Mouse (Mus musculus) ES-E14 (cell line): ENCODE data around the gene Pxmp4. TPM values are rescaled to one million over a fixed set of nuclear protein-coding genes. Genes with fewer than 3 reads are reported as not detected.
A peak's percentile ranks its signal among the peaks of the same experiment; 100 is the strongest.

ENCODE experiments used
- DNase-seq: peaks from one replicate; pipeline ENCODE4 v3.0.0-alpha.2; 2013; ENCODE audit warnings: low read depth, low spot score
- H3K27ac ChIP-seq: 2 replicates; pipeline ENCODE4 v1.5.1; 2012; ENCODE audit warnings: low read depth, mild to moderate bottlenecking, low read length, moderate library complexity, mixed read lengths; ENCODE audit not compliant: poor library complexity, insufficient read depth, severe bottlenecking
- H3K36me3 ChIP-seq: 2 replicates; pipeline ENCODE4 v1.6.1; 2012; ENCODE audit warnings: mild to moderate bottlenecking, low read length, moderate library complexity, mixed read lengths; ENCODE audit not compliant: control insufficient read depth, poor library complexity, insufficient read depth, severe bottlenecking
- H3K4me1 ChIP-seq, 2 experiments: fragments of 150-350 bp in 1 of 2; sonication (generic) in 1 of 2; 2 replicates each; pipeline ENCODE4 v1.6.1; 2012; ENCODE audit warnings: low read length in 2 of 2, mild to moderate bottlenecking in 1 of 2, mixed read lengths in 1 of 2; ENCODE audit not compliant: control insufficient read depth in 2 of 2, insufficient read depth in 2 of 2, poor library complexity in 1 of 2
- H3K4me3 ChIP-seq, 2 experiments: fragments of 150-350 bp in 1 of 2; sonication (generic) in 1 of 2; 2 replicates each; pipeline ENCODE4 v1.5.1; 2012; ENCODE audit warnings: low read length in 2 of 2, low read depth in 1 of 2, mild to moderate bottlenecking in 1 of 2, mixed read lengths in 1 of 2; ENCODE audit not compliant: insufficient read depth in 1 of 2, poor library complexity in 1 of 2, severe bottlenecking in 1 of 2
- H3K9ac ChIP-seq: 2 replicates; pipeline ENCODE4 v1.6.1; 2012; ENCODE audit warnings: low read depth, mild to moderate bottlenecking, low read length, mixed read lengths; ENCODE audit not compliant: poor library complexity, insufficient read depth, severe bottlenecking
- H3K9me3 ChIP-seq: fragments of 150-350 bp; sonication (generic); 2 replicates; pipeline ENCODE4 v1.6.1; 2012; ENCODE audit warnings: low read depth, mild to moderate bottlenecking, low read length; ENCODE audit not compliant: control insufficient read depth, insufficient read depth
- CHD2 ChIP-seq: IDR thresholded peaks from 2 replicates; pipeline ENCODE4 v1.6.1; 2014; ENCODE audit warnings: mild to moderate bottlenecking, low read depth, low read length, inconsistent platforms
- HCFC1 ChIP-seq: IDR thresholded peaks from 2 replicates; pipeline ENCODE4 v1.6.1; 2012; ENCODE audit warnings: low read length, inconsistent platforms, borderline replicate concordance; ENCODE audit not compliant: insufficient read depth
- MAFK ChIP-seq: IDR thresholded peaks from 2 replicates; pipeline ENCODE4 v1.6.1; 2014; ENCODE audit warnings: mild to moderate bottlenecking, low read depth, low read length, inconsistent platforms; ENCODE audit not compliant: insufficient read depth
- ZC3H11A ChIP-seq: IDR thresholded peaks from 2 replicates; pipeline ENCODE4 v1.6.1; 2012; ENCODE audit warnings: low read depth, mild to moderate bottlenecking, inconsistent platforms, low read length, borderline replicate concordance
- ZNF384 ChIP-seq: IDR thresholded peaks from 2 replicates; pipeline ENCODE4 v1.6.1; 2012; ENCODE audit warnings: low read depth, low read length, inconsistent platforms
- in situ Hi-C, 2 experiments: fragments of 600-800 bp; cut with MboI; formaldehyde crosslinking; loops; one replicate each; pipeline ENCODE4 v1.15.1; 2025; ENCODE audit warnings: low sequenced_read_pairs in 2 of 2, inconsistent platforms in 1 of 2; ENCODE audit not compliant: unreplicated experiment in 2 of 2
- total RNA-seq: library from RNA; depleted of rRNA; stranded (reverse); fragments of 300-350 nt; gene quantifications from 2 replicates; pipeline ENCODE4 v1.2.3, GENCODE M21; 2012

Pxmp4 gene
- total RNA-seq, 1 experiment, result 8.6 TPM

- in situ Hi-C loops, result no loop called here
- no peaks in the 10 kb centered on the region; the same call in 1 of the 2 replicates for H3K36me3 ChIP-seq
- TF ChIP-seq ZC3H11A (no peak), ZNF384 (no peak)
Measured at GRCm38 (mm10) chr2:154621684-154622083, 18.2 kb upstream of the Pxmp4 start.

GRCm38 (mm10) chr2:154617061-154617460 lies 13.6 kb upstream of the Pxmp4 start:
- no peak overlapping the region for H3K9ac ChIP-seq
- no peak overlapping the region for H3K27ac ChIP-seq
- H3K4me1 ChIP-seq, result peaks cover 5 to 6% of the 10 kb centered on the region in 2 experiments; a peak in 3 of 4 replicates
- no peak overlapping the region for H3K4me3 ChIP-seq
- H3K36me3 ChIP-seq, result no peaks in the 10 kb centered on the region
- TF ChIP-seq HCFC1 (no peak), ZNF384 (no peak), CHD2 (no peak)
- in situ Hi-C loops, result no loop called here
- DNase-seq, result no peak
- no peaks in the 10 kb centered on the region for H3K9me3 ChIP-seq

More at GRCm38 (mm10) chr2:154621684-154622083, 18.2 kb upstream of the Pxmp4 start:
- no peak for DNase-seq
- H3K4me3 ChIP-seq, result no peak overlapping the region
- no peaks in the 10 kb centered on the region for H3K4me1 ChIP-seq
- no peak overlapping the region for H3K27ac ChIP-seq
- H3K9me3 ChIP-seq, result no peaks in the 10 kb centered on the region
- H3K9ac ChIP-seq, result no peak overlapping the region

DNA sequence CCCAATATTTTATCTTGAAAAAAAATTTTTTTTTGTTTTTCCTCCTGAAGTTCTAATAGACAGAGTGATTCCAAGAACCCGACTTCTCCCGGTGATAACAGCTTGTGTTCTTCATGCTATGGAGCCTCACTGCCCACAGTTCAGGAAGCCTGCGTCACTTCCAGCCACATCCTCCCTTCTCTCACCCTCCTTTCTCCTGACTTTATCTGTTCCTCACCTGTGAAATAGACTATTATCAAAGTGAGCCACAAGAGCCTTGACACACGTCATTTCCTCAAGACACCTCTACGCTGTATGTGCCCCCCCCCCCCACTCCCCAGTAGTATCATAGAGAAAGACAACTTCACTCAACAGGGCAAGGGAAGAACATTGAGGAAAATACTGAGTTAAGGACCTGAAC lies 12.2 kb upstream of the Pxmp4 start:
- in situ Hi-C loops, result no loop called here
- peaks cover 5 to 6% of the 10 kb centered on the region in 2 experiments; a peak in 3 of 4 replicates for H3K4me1 ChIP-seq
- TF ChIP-seq ZC3H11A, result no peak
- TF ChIP-seq CHD2, result no peak
- TF ChIP-seq HCFC1, result no peak
- TF ChIP-seq MAFK, result no peak
- no peak for TF ChIP-seq ZNF384
- no peak overlapping the region for H3K9ac ChIP-seq
- H3K36me3 ChIP-seq, result no peaks in the 10 kb centered on the region
- H3K27ac ChIP-seq, result no peak overlapping the region
- DNase-seq, result no peak
- no peak overlapping the region for H3K4me3 ChIP-seq
- H3K9me3 ChIP-seq, result no peaks in the 10 kb centered on the region

- in situ Hi-C loops, result no loop called here
- TF ChIP-seq ZC3H11A (no peak), CHD2 (no peak), HCFC1 (no peak), ZNF384 (no peak), MAFK (no peak)
- no peaks in the 10 kb centered on the region for H3K36me3 ChIP-seq
- H3K9me3 ChIP-seq, result no peaks in the 10 kb centered on the region
- H3K4me3 ChIP-seq, result peak overlapping the region; percentile 27 to 72; a peak in 3 of 4 replicates
- H3K27ac ChIP-seq, result no peak overlapping the region
- DNase-seq, result no peak
- H3K9ac ChIP-seq, result peak overlapping the region; percentile 56
- H3K4me1 ChIP-seq, result peaks cover 5 to 6% of the 10 kb centered on the region in 2 experiments; a peak in 3 of 4 replicates
Measured at GRCm38 (mm10) chr2:154614841-154615576, 11.5 kb upstream of the Pxmp4 start.
